ENCODE assay signal across 10 mouse cellular contexts in the genomic region with DNA sequence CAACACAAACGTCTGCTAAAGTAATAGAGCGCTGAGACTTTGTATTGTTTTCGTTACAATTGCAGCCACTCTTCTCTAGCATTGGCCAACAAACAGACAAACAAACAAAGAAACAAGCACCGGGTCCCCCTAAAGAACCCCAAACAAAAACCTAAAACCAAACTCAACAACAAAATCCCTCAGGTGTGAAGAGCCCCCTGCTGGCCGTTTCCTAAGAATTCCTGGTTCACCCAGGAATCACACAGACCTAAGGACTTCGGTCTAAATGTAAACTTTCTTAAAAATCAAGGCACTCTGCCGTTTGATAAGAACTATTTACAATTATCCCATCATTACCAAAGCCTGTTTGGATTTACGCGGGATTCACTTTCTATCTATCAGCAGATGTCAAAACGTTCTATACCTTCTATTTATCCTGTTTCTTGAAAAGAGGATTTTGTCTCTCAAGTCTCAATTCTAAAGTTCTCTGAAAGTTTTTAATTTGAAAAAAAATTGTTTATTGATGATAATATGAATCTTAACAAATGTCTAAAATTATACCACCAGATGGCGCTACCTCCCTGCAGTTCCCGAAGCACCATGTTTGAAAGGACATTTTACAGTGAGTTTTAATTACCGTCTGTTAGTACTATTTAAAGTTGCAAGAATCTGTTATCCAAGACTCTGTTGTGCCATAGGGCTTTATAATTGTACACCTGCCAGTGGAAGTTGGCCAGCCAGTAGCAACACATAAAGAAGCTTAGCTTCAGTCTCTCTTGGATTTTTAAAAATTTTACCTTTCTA. TPM values are rescaled to one million over a fixed set of nuclear protein-coding genes. Genes with fewer than 3 reads are reported as not detected.
DNase-seq lines count a peak whose midpoint lies in the region; ATAC-seq and TF ChIP-seq lines count a peak whose summit lies in the region.
"Had no signal": no experiment of that assay in that cellular context is flagged by ENCODE, and none has a peak within 500 bp of the region (broad histone marks: within the 10 kb centered on the region; RNA-seq: fewer than 3 reads in every experiment).

No protein-coding gene starts in this region.

- TF ChIP-seq EP300 in CH12.LX (IDR thresholded peaks at IDR 0.05; ENCODE audit: low read length), result no peak

- DNase-seq in hindbrain, embryonic 10.5 days (ENCODE audit: low spot score), result peak; percentile 8
- peak; percentile 51 for DNase-seq in CH12.LX (ENCODE audit: extremely low read depth)
- DNase-seq in brain, adult 2 months (ENCODE audit: low read depth, low spot score), result peak; percentile 71
- DNase-seq in forebrain, embryonic 14.5 days (ENCODE audit: low spot score), result peak; percentile 83
- peak; percentile 29 for DNase-seq in kidney, postnatal 14 days
- peak; percentile 10 for DNase-seq in lung, postnatal 25 days (ENCODE audit: low spot score)
- no peak for DNase-seq in natural killer cell, adult 2 months (ENCODE audit: low spot score in 2 of 2)

- H3K36me3 ChIP-seq in hindbrain, embryonic 10.5 days, result no peaks in the 10 kb centered on the region
- no peaks in the 10 kb centered on the region for H3K36me3 ChIP-seq in hindbrain, embryonic 12.5 days
- no peaks in the 10 kb centered on the region for H3K36me3 ChIP-seq in CH12.LX (replicated peaks in 1 of 2; ENCODE audit: control insufficient read depth in 1 of 2, insufficient read depth in 1 of 2, low read length in 1 of 2)
- no peaks in the 10 kb centered on the region for H3K36me3 ChIP-seq in forebrain, embryonic 14.5 days (ENCODE audit: control insufficient read depth, insufficient read depth, low read length)
- H3K36me3 ChIP-seq: embryonic facial prominence, embryonic 13.5 days; midbrain, embryonic 12.5 days had no signal

- peak; percentile 25 to 72; a peak in 2 of 4 replicates for TF ChIP-seq CTCF in CH12.LX (conservative IDR thresholded peaks at IDR 0.05 in 1 of 2, IDR thresholded peaks at IDR 0.05 in 1 of 2; ENCODE audit: low read depth in 2 of 2, low read length in 2 of 2)

- H3K4me2 ChIP-seq in hindbrain, embryonic 12.5 days (replicated peaks), result no peak overlapping the region
- peak overlapping the region; percentile 82 for H3K4me2 ChIP-seq in CH12.LX (ENCODE audit: insufficient read depth, low read depth, poor library complexity, severe bottlenecking)
- no peak overlapping the region for H3K4me2 ChIP-seq in forebrain, embryonic 14.5 days (ENCODE audit: low read length)
- H3K4me2 ChIP-seq: embryonic facial prominence, embryonic 13.5 days; midbrain, embryonic 12.5 days had no signal

- peak; percentile 88 for TF ChIP-seq RAD21 in CH12.LX (IDR thresholded peaks at IDR 0.05; ENCODE audit: low read depth, low read length)

- no peak for TF ChIP-seq POLR2A in CH12.LX (IDR thresholded peaks at IDR 0.05; ENCODE audit: low read depth, low read length)

- no peak overlapping the region for H3K9ac ChIP-seq in hindbrain, embryonic 12.5 days
- H3K9ac ChIP-seq in CH12.LX (ENCODE audit: insufficient read depth, low read depth), result no peak overlapping the region; the same call in 1 of the 2 replicates
- H3K9ac ChIP-seq in forebrain, embryonic 14.5 days (ENCODE audit: low read length), result no peak overlapping the region
- H3K9ac ChIP-seq: embryonic facial prominence, embryonic 13.5 days; midbrain, embryonic 12.5 days had no signal

- H3K27me3 ChIP-seq in hindbrain, embryonic 10.5 days (ENCODE audit: insufficient read depth, poor library complexity, severe bottlenecking), result no peaks in the 10 kb centered on the region
- no peaks in the 10 kb centered on the region for H3K27me3 ChIP-seq in hindbrain, embryonic 12.5 days
- no peaks in the 10 kb centered on the region for H3K27me3 ChIP-seq in CH12.LX (replicated peaks)
- no peaks in the 10 kb centered on the region for H3K27me3 ChIP-seq in forebrain, embryonic 14.5 days (replicated peaks; ENCODE audit: control insufficient read depth, insufficient read depth, low read length)
- H3K27me3 ChIP-seq: embryonic facial prominence, embryonic 13.5 days; midbrain, embryonic 12.5 days had no signal

- in situ Hi-C loops in CH12.LX (cut with MboI; ENCODE audit: low pct_ligation_motif_present, low pct_unique_long_range_greater_than_20kb, low sequenced_read_pairs), result no loop called here

- no peaks in the 10 kb centered on the region for H3K9me3 ChIP-seq in hindbrain, embryonic 10.5 days
- no peaks in the 10 kb centered on the region for H3K9me3 ChIP-seq in hindbrain, embryonic 12.5 days (replicated peaks)
- no peaks in the 10 kb centered on the region for H3K9me3 ChIP-seq in CH12.LX (replicated peaks; ENCODE audit: low read length)
- no peaks in the 10 kb centered on the region for H3K9me3 ChIP-seq in forebrain, embryonic 14.5 days (replicated peaks; ENCODE audit: control insufficient read depth, low read length)
- H3K9me3 ChIP-seq: embryonic facial prominence, embryonic 13.5 days; midbrain, embryonic 12.5 days had no signal

- H3K4me1 ChIP-seq in hindbrain, embryonic 10.5 days (replicated peaks), result no peaks in the 10 kb centered on the region
- no peaks in the 10 kb centered on the region for H3K4me1 ChIP-seq in hindbrain, embryonic 12.5 days
- no peaks in the 10 kb centered on the region for H3K4me1 ChIP-seq in CH12.LX (ENCODE audit: control insufficient read depth in 1 of 2, insufficient read depth in 2 of 2)
- no peaks in the 10 kb centered on the region for H3K4me1 ChIP-seq in forebrain, embryonic 14.5 days (ENCODE audit: control insufficient read depth, insufficient read depth, low read length)
- H3K4me1 ChIP-seq: embryonic facial prominence, embryonic 13.5 days; midbrain, embryonic 12.5 days had no signal

- H3K4me3 ChIP-seq in hindbrain, embryonic 10.5 days, result no peak overlapping the region
- no peak overlapping the region for H3K4me3 ChIP-seq in hindbrain, embryonic 12.5 days
- peak overlapping the region in 1 of 3 experiments; percentile 35 for H3K4me3 ChIP-seq in CH12.LX (replicated peaks in 1 of 3; ENCODE audit: low read depth in 2 of 3, low read length in 2 of 3, poor library complexity in 1 of 3)
- no peak overlapping the region for H3K4me3 ChIP-seq in forebrain, embryonic 14.5 days (ENCODE audit: low read depth, low read length)
- H3K4me3 ChIP-seq: embryonic facial prominence, embryonic 13.5 days; midbrain, embryonic 12.5 days had no signal

- 37% methylated on average over 13 of the region's 13 CpGs for WGBS in hindbrain, embryonic 10.5 days
- 35% methylated on average over 13 of the region's 13 CpGs for WGBS in hindbrain, embryonic 12.5 days
- WGBS in forebrain, embryonic 14.5 days, result 32% methylated on average over 13 of the region's 13 CpGs

- dilution Hi-C loops in CH12.LX (cut with MboI; ENCODE audit: extremely low pct_ligation_motif_present, extremely low pct_unique_long_range_greater_than_20kb, low sequenced_read_pairs), result no loop called here

- no peak overlapping the region for H3K27ac ChIP-seq in hindbrain, embryonic 10.5 days
- no peak overlapping the region for H3K27ac ChIP-seq in hindbrain, embryonic 12.5 days
- no peak overlapping the region for H3K27ac ChIP-seq in CH12.LX (ENCODE audit: insufficient read depth, low read depth)
- no peak overlapping the region for H3K27ac ChIP-seq in forebrain, embryonic 14.5 days (ENCODE audit: low read depth, low read length)
- H3K27ac ChIP-seq: embryonic facial prominence, embryonic 13.5 days; midbrain, embryonic 12.5 days had no signal

- no peak for ATAC-seq in hindbrain, embryonic 12.5 days (ENCODE audit: low FRiP score)
- ATAC-seq in forebrain, embryonic 14.5 days, result peak; percentile 85

- H3K79me2 ChIP-seq in CH12.LX (replicated peaks; ENCODE audit: control insufficient read depth, extremely low read depth, insufficient read depth, poor library complexity, severe bottlenecking), result no peaks in the 10 kb centered on the region

TF ChIP-seq in CH12.LX, 34 proteins besides CTCF, POLR2A, EP300 and RAD21:
- TF ChIP-seq BHLHE40 (IDR thresholded peaks at IDR 0.05; ENCODE audit: low read depth, low read length), result no peak
- TF ChIP-seq ZKSCAN1 (IDR thresholded peaks at IDR 0.05; ENCODE audit: borderline replicate concordance, low read depth, low read length), result no peak
- TF ChIP-seq SMC3 (IDR thresholded peaks at IDR 0.05; ENCODE audit: low read depth, low read length), result peak; percentile 67
- TF ChIP-seq CHD1 (IDR thresholded peaks at IDR 0.05; ENCODE audit: low read depth, low read length), result no peak

RNA-seq across cellular contexts. Expression of a gene that starts 11.5 kb away (rescaled TPM):
- polyA plus RNA-seq in hindbrain, embryonic 10.5 days (2016; fragmentation: Nextera tagmentation; extraction: Ambion mirVana), result not detected in 2 replicates
- not detected in 2 replicates for polyA plus RNA-seq in hindbrain, embryonic 12.5 days (2016; fragmentation: Nextera tagmentation; extraction: Ambion mirVana)
- not detected in 2 replicates for total RNA-seq in CH12.LX (2012; rRNA removed)
- not detected in 2 replicates for total RNA-seq in CH12.LX (2014; rRNA removed)
- polyA plus RNA-seq in CH12.LX (2012; ENCODE audit: insufficient read length, low read depth), result not detected in 2 replicates
- polyA plus RNA-seq in forebrain, embryonic 14.5 days (2014; fragmentation: Nextera tagmentation; extraction: Ambion mirVana), result not detected in 2 replicates
- polyA plus RNA-seq: embryonic facial prominence, embryonic 13.5 days; midbrain, embryonic 12.5 days had no signal

RNA-seq across cellular contexts. Expression of a gene that starts 26.6 kb away (rescaled TPM):
- polyA plus RNA-seq in hindbrain, embryonic 10.5 days (2016; fragmentation: Nextera tagmentation; extraction: Ambion mirVana), result not detected in 2 replicates
- not detected in 2 replicates for polyA plus RNA-seq in hindbrain, embryonic 12.5 days (2016; fragmentation: Nextera tagmentation; extraction: Ambion mirVana)
- not detected in 2 replicates for total RNA-seq in CH12.LX (2012; rRNA removed)
- total RNA-seq in CH12.LX (2014; rRNA removed), result not detected in 2 replicates
- polyA plus RNA-seq in CH12.LX (2012; ENCODE audit: insufficient read length, low read depth), result not detected in 2 replicates
- not detected in 2 replicates for polyA plus RNA-seq in forebrain, embryonic 14.5 days (2014; fragmentation: Nextera tagmentation; extraction: Ambion mirVana)
- polyA plus RNA-seq: embryonic facial prominence, embryonic 13.5 days; midbrain, embryonic 12.5 days had no signal

RNA-seq across cellular contexts. Expression of a gene that starts 56.7 kb away (rescaled TPM):
- polyA plus RNA-seq in hindbrain, embryonic 10.5 days (2016; fragmentation: Nextera tagmentation; extraction: Ambion mirVana), result 63.6 and 68.3 TPM in 2 replicates
- polyA plus RNA-seq in hindbrain, embryonic 12.5 days (2016; fragmentation: Nextera tagmentation; extraction: Ambion mirVana), result 78.9 and 82.3 TPM in 2 replicates
- 3.9 and 5.6 TPM in 2 replicates for total RNA-seq in CH12.LX (2012; rRNA removed)
- 7.6 and 7.8 TPM in 2 replicates for total RNA-seq in CH12.LX (2014; rRNA removed)
- 7.4 and 8.4 TPM in 2 replicates for polyA plus RNA-seq in CH12.LX (2012; ENCODE audit: insufficient read length, low read depth)
- polyA plus RNA-seq in forebrain, embryonic 14.5 days (2014; fragmentation: Nextera tagmentation; extraction: Ambion mirVana), result 38.4 and 46.6 TPM in 2 replicates

Comparison
In these comparisons a context has a peak if more than half of its experiments do, and no peak if none do; other contexts are left out.
1. DNase-seq: peak in hindbrain, embryonic 10.5 days (single experiment), CH12.LX (single experiment), brain, adult 2 months (single experiment), forebrain, embryonic 14.5 days (single experiment), kidney, postnatal 14 days (single experiment) and lung, postnatal 25 days (single experiment); none in natural killer cell, adult 2 months (0 of 2).